Mouse (Mus musculus): ENCODE results near the gene Tmem132d. TPM values are rescaled to one million over a fixed set of nuclear protein-coding genes. Genes with fewer than 3 reads are reported as not detected.

Tmem132d gene
- polyA plus RNA-seq, 2 experiments: 0.33 to 0.58 TPM

DNA sequence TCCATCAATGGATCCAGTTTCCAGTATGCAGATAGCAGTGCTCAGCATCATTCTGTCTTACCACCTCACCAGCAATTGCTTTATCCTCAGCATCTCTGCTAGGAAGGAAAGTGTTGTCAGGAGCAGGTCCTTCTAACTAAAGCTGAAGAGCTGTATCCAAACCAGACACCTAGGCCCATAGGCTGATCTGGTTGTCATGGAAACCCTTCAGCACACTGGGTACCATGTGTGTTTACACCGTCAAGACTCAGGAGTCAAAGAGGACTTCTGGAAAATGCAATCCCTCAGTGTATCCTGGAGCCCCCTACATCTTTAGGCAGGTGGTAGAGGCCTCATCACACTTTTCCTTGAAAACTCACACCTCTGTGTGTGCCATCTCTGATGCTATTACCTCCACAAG lies 513.7 kb downstream of the Tmem132d start:
- Histone ChIP-seq H3K36me3 (ENCODE audit: control insufficient read depth, insufficient read depth, low read length) (no peaks in the 10 kb centered on the region), H3K9ac (ENCODE audit: low read depth, low read length, severe bottlenecking) (no peak overlapping the region), H3K4me3 (replicated peaks; ENCODE audit: low read length) (no peak overlapping the region), H3K4me2 (replicated peaks; ENCODE audit: low read depth, low read length, severe bottlenecking) (no peak overlapping the region), H3K4me1 (ENCODE audit: control insufficient read depth, insufficient read depth, low read length) (no peaks in the 10 kb centered on the region), H3K9me3 (ENCODE audit: control insufficient read depth, low read length) (no peaks in the 10 kb centered on the region), H3K27me3 (ENCODE audit: control insufficient read depth, insufficient read depth, low read length) (no peaks in the 10 kb centered on the region), H3K27ac (replicated peaks; ENCODE audit: low read depth, low read length) (no peak overlapping the region)
- WGBS: 55% methylated on average over 1 of the region's 1 CpGs
- DNase-seq (ENCODE audit: low spot score) (no peak), ATAC-seq (ENCODE audit: low FRiP score, low read depth) (no peak)
- no peak for TF ChIP-seq POLR2A (IDR thresholded peaks at IDR 0.05; ENCODE audit: borderline replicate concordance, extremely low read depth, insufficient read depth, insufficient read length)

DNA sequence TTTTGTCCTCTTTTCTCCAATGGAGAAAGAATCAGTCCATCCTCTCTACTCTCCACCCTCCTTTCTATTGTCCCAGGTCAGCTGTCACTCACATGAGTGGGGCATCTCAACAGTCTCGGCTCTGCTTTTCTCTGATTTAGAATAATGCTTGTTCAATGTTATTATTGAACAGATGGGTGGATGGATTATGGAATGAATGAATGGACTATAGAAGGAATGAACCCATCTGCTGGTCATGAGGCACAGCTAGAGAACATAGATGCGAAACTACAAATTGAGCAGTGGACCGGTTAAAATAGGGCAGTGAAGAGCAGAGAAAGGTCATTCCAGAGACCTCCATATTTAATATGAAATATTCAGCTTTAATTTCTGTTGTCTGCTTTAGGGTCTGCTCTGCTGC lies 514.5 kb downstream of the Tmem132d start:
- no peaks in the 10 kb centered on the region for H3K27me3 ChIP-seq (ENCODE audit: control insufficient read depth, insufficient read depth, low read length)
- no peak overlapping the region for H3K27ac ChIP-seq (replicated peaks; ENCODE audit: low read depth, low read length)
- ATAC-seq (ENCODE audit: low FRiP score, low read depth) (no peak), DNase-seq (ENCODE audit: low spot score) (no peak)
- no peak overlapping the region for H3K4me2 ChIP-seq (replicated peaks; ENCODE audit: low read depth, low read length, severe bottlenecking)
- H3K9me3 ChIP-seq (ENCODE audit: control insufficient read depth, low read length): no peaks in the 10 kb centered on the region
- no peak overlapping the region for H3K4me3 ChIP-seq (replicated peaks; ENCODE audit: low read length)
- H3K9ac ChIP-seq (ENCODE audit: low read depth, low read length, severe bottlenecking): no peak overlapping the region
- WGBS: 94% methylated on average over 3 of the region's 3 CpGs
- H3K36me3 ChIP-seq (ENCODE audit: control insufficient read depth, insufficient read depth, low read length): no peaks in the 10 kb centered on the region
- no peak for TF ChIP-seq POLR2A (IDR thresholded peaks at IDR 0.05; ENCODE audit: borderline replicate concordance, extremely low read depth, insufficient read depth, insufficient read length)
- no peaks in the 10 kb centered on the region for H3K4me1 ChIP-seq (ENCODE audit: control insufficient read depth, insufficient read depth, low read length)

DNA sequence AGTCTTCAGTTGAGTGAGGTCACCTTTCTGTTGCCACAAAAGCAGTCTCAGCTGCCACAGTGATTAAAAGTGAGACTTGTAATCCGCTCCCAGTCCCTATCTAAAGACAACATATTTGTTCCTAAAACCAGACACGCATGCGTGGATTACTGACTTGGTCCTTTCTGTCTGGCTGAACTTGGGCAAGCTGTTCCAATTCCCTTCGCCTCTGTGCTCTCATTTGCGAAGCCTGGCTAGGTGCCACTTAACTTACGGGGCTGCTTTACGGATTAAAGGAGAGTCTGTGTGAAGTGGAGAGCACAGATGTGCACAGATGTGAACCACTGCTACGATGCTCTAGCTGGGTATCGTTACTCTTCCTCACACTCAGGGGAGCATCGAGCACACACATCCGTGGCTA lies 518.7 kb downstream of the Tmem132d start:
- no peak for ATAC-seq (ENCODE audit: low FRiP score, low read depth)

DNA sequence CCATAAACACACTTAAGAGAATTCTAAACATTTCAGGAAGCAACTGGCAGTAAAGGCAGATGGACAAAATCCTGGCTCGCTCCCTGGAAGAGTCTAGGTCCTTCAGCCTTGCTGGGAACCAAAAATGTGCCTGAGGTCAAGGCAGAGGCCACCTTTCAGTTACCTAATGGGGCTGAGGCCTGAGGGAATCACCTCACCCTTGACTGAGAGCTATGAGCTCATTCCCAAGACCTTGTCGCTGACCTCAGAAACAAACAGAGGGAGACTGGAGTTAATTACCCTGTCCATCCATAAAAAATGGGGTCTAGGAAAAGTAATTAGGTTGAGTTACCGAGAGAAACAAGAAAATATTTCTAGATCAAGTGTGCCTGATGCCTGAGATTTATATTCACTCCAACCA lies 521.3 kb downstream of the Tmem132d start:
- 35% methylated on average over 3 of the region's 3 CpGs for WGBS
- Histone ChIP-seq H3K4me1 (ENCODE audit: control insufficient read depth, insufficient read depth, low read length) (no peaks in the 10 kb centered on the region), H3K36me3 (ENCODE audit: control insufficient read depth, insufficient read depth, low read length) (no peaks in the 10 kb centered on the region), H3K27ac (replicated peaks; ENCODE audit: low read depth, low read length) (no peak overlapping the region), H3K27me3 (ENCODE audit: control insufficient read depth, insufficient read depth, low read length) (no peaks in the 10 kb centered on the region), H3K9ac (ENCODE audit: low read depth, low read length, severe bottlenecking) (no peak overlapping the region), H3K4me3 (replicated peaks; ENCODE audit: low read length) (no peak overlapping the region), H3K4me2 (replicated peaks; ENCODE audit: low read depth, low read length, severe bottlenecking) (no peak overlapping the region), H3K9me3 (ENCODE audit: control insufficient read depth, low read length) (no peaks in the 10 kb centered on the region)
- TF ChIP-seq POLR2A (IDR thresholded peaks at IDR 0.05; ENCODE audit: borderline replicate concordance, extremely low read depth, insufficient read depth, insufficient read length): no peak
- no peak for ATAC-seq (ENCODE audit: low FRiP score, low read depth)
- no peak for DNase-seq (ENCODE audit: low spot score)

More for the DNA sequence above, 518.7 kb downstream of the Tmem132d start:
- no peak overlapping the region for H3K4me3 ChIP-seq (replicated peaks; ENCODE audit: low read length)
- 45% methylated on average over 11 of the region's 11 CpGs for WGBS
- H3K27me3 ChIP-seq (ENCODE audit: control insufficient read depth, insufficient read depth, low read length): no peaks in the 10 kb centered on the region
- H3K4me1 ChIP-seq (ENCODE audit: control insufficient read depth, insufficient read depth, low read length): no peaks in the 10 kb centered on the region
- no peak overlapping the region for H3K9ac ChIP-seq (ENCODE audit: low read depth, low read length, severe bottlenecking)
- no peaks in the 10 kb centered on the region for H3K36me3 ChIP-seq (ENCODE audit: control insufficient read depth, insufficient read depth, low read length)
- no peak for TF ChIP-seq POLR2A (IDR thresholded peaks at IDR 0.05; ENCODE audit: borderline replicate concordance, extremely low read depth, insufficient read depth, insufficient read length)
- DNase-seq (ENCODE audit: low spot score): no peak
- no peaks in the 10 kb centered on the region for H3K9me3 ChIP-seq (ENCODE audit: control insufficient read depth, low read length)
- H3K4me2 ChIP-seq (replicated peaks; ENCODE audit: low read depth, low read length, severe bottlenecking): no peak overlapping the region
- H3K27ac ChIP-seq (replicated peaks; ENCODE audit: low read depth, low read length): no peak overlapping the region

DNA sequence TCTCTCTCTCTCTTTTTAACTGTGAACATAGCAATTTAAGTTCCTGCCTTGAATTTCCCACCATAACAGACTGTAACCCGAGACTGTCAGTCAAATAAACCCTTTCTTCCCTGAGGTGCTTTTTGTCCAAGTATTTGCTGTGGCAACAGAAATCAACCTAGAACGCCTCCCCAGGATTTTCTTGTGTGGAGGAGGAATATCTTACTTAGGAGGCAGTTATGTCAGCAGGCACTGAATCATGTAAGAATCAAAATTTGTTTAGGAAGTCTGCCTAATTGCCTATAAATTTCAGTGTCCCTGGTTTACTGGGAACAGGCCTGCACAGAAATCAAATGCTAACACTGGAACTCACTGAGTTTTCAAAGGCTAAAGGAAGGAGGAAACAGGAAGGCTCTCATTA lies 522.5 kb downstream of the Tmem132d start:
- DNase-seq (ENCODE audit: low spot score) (no peak), ATAC-seq (ENCODE audit: low FRiP score, low read depth) (no peak)
- Histone ChIP-seq H3K9me3 (ENCODE audit: control insufficient read depth, low read length) (no peaks in the 10 kb centered on the region), H3K9ac (ENCODE audit: low read depth, low read length, severe bottlenecking) (no peak overlapping the region), H3K4me3 (replicated peaks; ENCODE audit: low read length) (no peak overlapping the region), H3K4me1 (ENCODE audit: control insufficient read depth, insufficient read depth, low read length) (no peaks in the 10 kb centered on the region), H3K4me2 (replicated peaks; ENCODE audit: low read depth, low read length, severe bottlenecking) (no peak overlapping the region), H3K27me3 (ENCODE audit: control insufficient read depth, insufficient read depth, low read length) (no peaks in the 10 kb centered on the region), H3K27ac (replicated peaks; ENCODE audit: low read depth, low read length) (no peak overlapping the region), H3K36me3 (ENCODE audit: control insufficient read depth, insufficient read depth, low read length) (no peaks in the 10 kb centered on the region)
- WGBS: 27% methylated on average over 2 of the region's 2 CpGs
- no peak for TF ChIP-seq POLR2A (IDR thresholded peaks at IDR 0.05; ENCODE audit: borderline replicate concordance, extremely low read depth, insufficient read depth, insufficient read length)

DNA sequence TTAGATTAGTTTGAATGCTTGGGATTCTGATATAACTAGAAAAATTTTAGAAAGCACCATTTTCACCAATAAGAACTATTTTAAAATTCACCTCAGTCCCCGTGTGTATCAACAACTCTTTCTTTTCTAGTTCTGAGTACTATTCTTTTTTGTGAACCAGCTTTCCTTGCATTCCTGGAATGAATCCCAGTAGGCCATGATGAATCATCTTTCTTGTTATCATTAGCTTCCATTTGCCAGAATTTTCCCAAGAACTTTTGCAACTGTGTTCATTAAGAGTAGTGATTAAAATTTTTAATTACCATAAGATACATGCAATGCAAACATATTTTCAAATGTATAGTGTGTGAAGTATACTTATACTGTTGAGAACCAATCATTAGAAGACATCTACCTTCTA lies 537.7 kb downstream of the Tmem132d start:
- Histone ChIP-seq H3K9me3 (ENCODE audit: control insufficient read depth, low read length) (no peaks in the 10 kb centered on the region), H3K4me1 (ENCODE audit: control insufficient read depth, insufficient read depth, low read length) (no peaks in the 10 kb centered on the region), H3K27ac (replicated peaks; ENCODE audit: low read depth, low read length) (no peak overlapping the region), H3K36me3 (ENCODE audit: control insufficient read depth, insufficient read depth, low read length) (no peaks in the 10 kb centered on the region), H3K27me3 (ENCODE audit: control insufficient read depth, insufficient read depth, low read length) (no peaks in the 10 kb centered on the region), H3K4me3 (replicated peaks; ENCODE audit: low read length) (no peak overlapping the region), H3K4me2 (replicated peaks; ENCODE audit: low read depth, low read length, severe bottlenecking) (no peak overlapping the region), H3K9ac (ENCODE audit: low read depth, low read length, severe bottlenecking) (no peak overlapping the region)
- 79% methylated on average over 1 of the region's 1 CpGs for WGBS
- DNase-seq (ENCODE audit: low spot score) (no peak), ATAC-seq (ENCODE audit: low FRiP score, low read depth) (no peak)
- no peak for TF ChIP-seq POLR2A (IDR thresholded peaks at IDR 0.05; ENCODE audit: borderline replicate concordance, extremely low read depth, insufficient read depth, insufficient read length)

Data from limb, embryonic 14.5 days (tissue).